Mouse (Mus musculus) megakaryocyte, embryonic 14.5 days (primary cell): ENCODE data around the gene Ogn. TPM values are rescaled to one million over a fixed set of nuclear protein-coding genes. Genes with fewer than 3 reads are reported as not detected.
A peak's percentile ranks its signal among the peaks of the same experiment; 100 is the strongest.

Experiments used
- H3K27me3 ChIP-seq: replicated peaks from 2 replicates; pipeline ENCODE3; 2012; ENCODE audit warnings: inconsistent platforms
- H3K36me3 ChIP-seq: replicated peaks from 2 replicates; pipeline ENCODE3; 2012; ENCODE audit warnings: low read length, inconsistent platforms, mixed read lengths
- H3K4me1 ChIP-seq: 2 replicates; pipeline ENCODE4 v1.6.1; 2012; ENCODE audit warnings: inconsistent platforms
- H3K4me3 ChIP-seq: replicated peaks from 2 replicates; pipeline ENCODE3; 2012; ENCODE audit warnings: moderate library complexity, mild to moderate bottlenecking, inconsistent platforms
- H3K9me3 ChIP-seq: 2 replicates; pipeline ENCODE4 v1.6.1; 2012; ENCODE audit warnings: inconsistent platforms
- FLI1 ChIP-seq: IDR thresholded peaks from 2 replicates; pipeline ENCODE4 v1.6.1; 2012; ENCODE audit warnings: low read length, inconsistent platforms, mixed read lengths
- GATA1 ChIP-seq: IDR thresholded peaks from 3 replicates; pipeline ENCODE4 v1.6.1; 2012; ENCODE audit warnings: mixed read lengths, low read length, inconsistent platforms, borderline replicate concordance
- polyA plus RNA-seq: library from polyadenylated mRNA; stranded (reverse); fragments of >175 nt; gene quantifications from 2 replicates; pipeline ENCODE4 v1.2.3, GENCODE M21; 2012; ENCODE audit warnings: low replicate concordance; ENCODE audit not compliant: insufficient read depth

The Ogn gene
- not detected in 2 replicates for polyA plus RNA-seq

DNA sequence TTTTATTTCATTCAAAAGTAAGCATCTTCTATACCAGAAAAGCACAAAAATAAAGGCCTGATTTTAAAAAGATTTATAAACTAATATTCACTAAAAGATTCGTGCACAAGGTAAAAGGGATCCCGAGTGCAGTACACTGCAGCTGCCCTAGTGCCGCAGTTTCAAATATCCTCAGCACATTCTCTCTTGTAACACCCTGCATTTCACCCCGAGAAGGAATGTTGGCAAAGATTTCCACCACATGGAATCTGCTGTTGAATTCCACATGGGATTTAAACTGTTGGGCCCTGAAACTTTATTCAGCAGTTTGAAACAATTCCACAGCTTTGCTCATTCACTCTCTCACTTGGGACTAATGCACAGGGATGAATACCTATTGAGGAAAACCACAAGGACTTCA lies at the start of gene Ogn:
Gene Ogn (plus strand): TSS at position 333 of the 400 bp plus-strand sequence.
- Histone ChIP-seq H3K4me3 (no peak within 1 kb of the TSS), H3K9me3 (no peaks in the 10 kb centered on the region), H3K36me3 (no peaks in the 10 kb centered on the region), H3K27me3 (no peaks in the 10 kb centered on the region), H3K4me1 (peaks cover 8% of the 10 kb centered on the region; the same call in 1 of the 2 replicates)
- TF ChIP-seq GATA1 (no peak), FLI1 (no peak)

GRCm38 (mm10) chr13:49559185-49559584 lies 48.7 kb upstream of the Ogn start:
- no peak for TF ChIP-seq FLI1
- TF ChIP-seq GATA1, result no peak
- no peak overlapping the region for H3K4me3 ChIP-seq
- H3K9me3 ChIP-seq, result no peaks in the 10 kb centered on the region
- no peaks in the 10 kb centered on the region for H3K27me3 ChIP-seq
- H3K4me1 ChIP-seq, result peaks cover 63% of the 10 kb centered on the region
- H3K36me3 ChIP-seq, result no peaks in the 10 kb centered on the region

- no peaks in the 10 kb centered on the region for H3K9me3 ChIP-seq
- TF ChIP-seq FLI1, result no peak
- TF ChIP-seq GATA1, result peak; percentile 49; the same call in 1 of the 3 replicates
- peak overlapping the region; percentile 67 for H3K4me3 ChIP-seq
- H3K27me3 ChIP-seq, result no peaks in the 10 kb centered on the region
- peaks cover 75% of the 10 kb centered on the region for H3K4me1 ChIP-seq
- H3K36me3 ChIP-seq, result no peaks in the 10 kb centered on the region
Measured at GRCm38 (mm10) chr13:49560886-49561285, 47.0 kb upstream of the Ogn start.

DNA sequence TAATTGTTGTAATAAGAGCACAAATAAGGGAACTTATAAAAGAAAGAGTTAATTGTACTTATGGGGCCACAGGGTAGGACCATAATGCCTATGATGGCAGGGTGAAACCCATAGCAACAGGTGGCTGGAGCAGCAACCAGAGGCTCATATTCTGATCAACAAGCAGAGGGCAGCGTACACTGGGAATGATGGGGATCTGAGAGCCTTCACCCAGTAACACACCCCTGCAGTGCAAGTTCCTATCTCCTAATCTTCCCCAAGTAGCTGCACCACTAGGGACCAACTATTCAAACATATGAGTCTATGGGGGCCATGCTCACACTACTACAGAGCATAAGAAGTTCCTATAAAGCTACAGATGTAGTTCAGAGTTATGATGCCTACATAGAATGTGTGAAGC lies 43.5 kb upstream of the Ogn start:
- no peaks in the 10 kb centered on the region for H3K36me3 ChIP-seq
- peaks cover 60% of the 10 kb centered on the region for H3K4me1 ChIP-seq
- no peak overlapping the region for H3K4me3 ChIP-seq
- H3K9me3 ChIP-seq, result no peaks in the 10 kb centered on the region
- H3K27me3 ChIP-seq, result no peaks in the 10 kb centered on the region
- no peak for TF ChIP-seq GATA1
- TF ChIP-seq FLI1, result no peak

DNA sequence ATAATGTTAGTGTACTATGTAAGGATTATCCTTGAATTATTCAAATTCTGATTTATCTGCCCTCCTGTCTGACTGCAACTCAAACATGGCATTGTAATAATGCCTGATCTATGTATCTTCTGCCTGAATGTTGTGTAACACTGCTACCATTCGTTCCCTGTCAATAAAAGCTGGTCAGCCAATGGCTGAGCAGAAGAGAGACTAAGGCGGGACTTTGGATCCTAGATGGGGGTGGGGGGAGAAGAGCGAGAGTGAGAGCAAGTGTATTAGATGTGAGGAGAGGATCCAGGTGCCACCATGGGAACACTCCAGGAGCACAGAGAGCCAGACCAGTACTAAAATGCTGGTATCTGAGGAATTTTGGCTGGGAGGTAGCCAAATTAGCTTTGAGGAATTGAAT lies 37.5 kb upstream of the Ogn start:
- Histone ChIP-seq H3K27me3 (no peaks in the 10 kb centered on the region), H3K4me1 (peaks cover 34% of the 10 kb centered on the region), H3K9me3 (no peaks in the 10 kb centered on the region), H3K36me3 (no peaks in the 10 kb centered on the region), H3K4me3 (no peak overlapping the region)
- TF ChIP-seq GATA1 (no peak), FLI1 (no peak)

DNA sequence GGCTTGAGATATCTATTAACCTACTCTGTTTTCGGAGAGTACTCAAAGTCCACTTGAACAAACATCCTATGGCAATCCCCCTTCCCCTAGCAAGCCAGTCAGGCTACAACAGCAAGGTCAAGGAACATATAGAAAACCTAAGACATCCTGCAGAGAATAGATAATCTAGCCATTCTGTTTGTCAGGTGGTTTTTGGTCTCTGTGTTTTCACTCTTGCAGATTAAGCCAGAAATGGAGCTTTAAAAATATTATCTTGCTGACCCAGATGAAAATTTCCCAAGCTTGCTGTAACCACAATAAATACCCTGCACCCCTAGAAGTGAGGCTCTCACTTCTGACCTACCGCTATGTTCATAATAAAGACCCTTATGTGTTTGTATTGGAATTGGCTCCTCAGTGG lies 36.4 kb upstream of the Ogn start:
- Histone ChIP-seq H3K27me3 (no peaks in the 10 kb centered on the region), H3K4me3 (no peak overlapping the region), H3K9me3 (no peaks in the 10 kb centered on the region), H3K36me3 (no peaks in the 10 kb centered on the region), H3K4me1 (peaks cover 31% of the 10 kb centered on the region)
- TF ChIP-seq GATA1 (no peak), FLI1 (no peak)

DNA sequence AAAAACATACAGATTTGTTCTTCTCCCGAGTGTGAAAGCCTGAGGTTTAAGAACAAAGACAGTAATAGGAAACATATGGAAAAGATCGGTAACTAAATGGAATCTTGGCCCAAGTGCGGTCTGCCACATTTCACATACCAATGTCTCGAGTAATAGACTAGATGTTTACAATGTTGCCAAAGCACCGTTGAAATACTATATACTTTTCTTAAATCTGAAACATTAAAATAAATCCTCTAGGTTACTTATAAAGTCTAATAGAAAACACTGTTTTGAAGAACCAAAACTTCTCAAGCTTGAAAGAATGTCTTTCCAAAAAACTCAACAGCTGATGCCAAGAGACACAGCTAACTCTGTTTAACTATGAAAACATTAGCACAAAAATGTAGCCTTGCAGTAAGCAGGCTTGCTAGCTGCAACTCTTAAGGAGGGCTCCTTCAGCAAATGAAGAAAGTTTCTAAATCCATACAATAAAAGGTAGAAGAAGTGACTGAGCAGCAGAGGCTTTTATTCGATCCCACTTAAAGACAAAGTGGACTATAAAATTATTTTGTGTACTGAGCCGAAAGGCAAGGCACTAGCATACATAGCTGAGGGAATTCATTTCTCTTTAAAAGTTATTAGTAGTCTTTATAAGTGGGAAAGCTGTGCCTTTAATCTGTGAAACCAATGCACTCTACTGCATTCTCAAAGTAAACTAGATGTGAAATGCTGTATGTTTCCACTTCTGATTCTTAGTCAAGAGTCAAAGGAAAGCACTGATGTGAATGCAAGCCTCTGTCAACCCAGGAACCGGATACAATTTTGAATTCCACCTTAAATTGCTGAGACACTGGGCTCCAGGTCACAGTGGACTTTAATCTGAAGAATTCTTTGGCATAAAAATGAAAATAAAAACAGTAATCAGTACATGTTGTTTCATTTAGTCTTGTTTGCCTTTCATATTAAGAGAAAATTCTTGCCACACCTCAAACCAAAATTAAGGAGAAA lies 26.0 kb upstream of the Ogn start, which contains the start of gene Omd:
Gene Omd (plus strand): TSS at position 922 of the 990 bp plus-strand sequence.
- H3K9me3 ChIP-seq, result no peaks in the 10 kb centered on the region
- no peaks in the 10 kb centered on the region for H3K36me3 ChIP-seq
- H3K4me3 ChIP-seq, result no peak within 1 kb of the TSS
- no peaks in the 10 kb centered on the region for H3K27me3 ChIP-seq
- H3K4me1 ChIP-seq, result peaks cover 33% of the 10 kb centered on the region
- TF ChIP-seq FLI1 (no peak), GATA1 (no peak)

DNA sequence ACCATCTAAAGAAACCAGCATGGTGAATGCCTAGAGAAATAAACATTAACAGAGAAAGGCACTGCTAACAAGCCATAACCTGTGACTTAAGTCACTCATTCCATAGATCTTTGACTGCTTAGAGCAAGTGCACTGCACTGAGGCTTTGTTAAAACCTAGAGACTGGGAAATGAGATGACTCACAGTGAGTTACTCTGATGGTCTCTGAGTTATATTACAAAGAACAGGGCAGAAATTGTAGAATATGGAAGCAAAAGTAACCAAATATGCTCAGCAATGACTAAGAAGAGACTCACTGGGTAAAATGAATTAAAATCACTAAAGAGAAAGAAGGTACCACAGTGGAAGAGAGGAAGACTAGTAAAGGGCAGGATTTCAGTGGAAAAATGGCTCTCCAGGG lies 24.0 kb upstream of the Ogn start:
- Histone ChIP-seq H3K9me3 (no peaks in the 10 kb centered on the region), H3K4me1 (peaks cover 39% of the 10 kb centered on the region), H3K4me3 (no peak overlapping the region), H3K36me3 (no peaks in the 10 kb centered on the region), H3K27me3 (no peaks in the 10 kb centered on the region)
- TF ChIP-seq GATA1 (no peak), FLI1 (no peak)

DNA sequence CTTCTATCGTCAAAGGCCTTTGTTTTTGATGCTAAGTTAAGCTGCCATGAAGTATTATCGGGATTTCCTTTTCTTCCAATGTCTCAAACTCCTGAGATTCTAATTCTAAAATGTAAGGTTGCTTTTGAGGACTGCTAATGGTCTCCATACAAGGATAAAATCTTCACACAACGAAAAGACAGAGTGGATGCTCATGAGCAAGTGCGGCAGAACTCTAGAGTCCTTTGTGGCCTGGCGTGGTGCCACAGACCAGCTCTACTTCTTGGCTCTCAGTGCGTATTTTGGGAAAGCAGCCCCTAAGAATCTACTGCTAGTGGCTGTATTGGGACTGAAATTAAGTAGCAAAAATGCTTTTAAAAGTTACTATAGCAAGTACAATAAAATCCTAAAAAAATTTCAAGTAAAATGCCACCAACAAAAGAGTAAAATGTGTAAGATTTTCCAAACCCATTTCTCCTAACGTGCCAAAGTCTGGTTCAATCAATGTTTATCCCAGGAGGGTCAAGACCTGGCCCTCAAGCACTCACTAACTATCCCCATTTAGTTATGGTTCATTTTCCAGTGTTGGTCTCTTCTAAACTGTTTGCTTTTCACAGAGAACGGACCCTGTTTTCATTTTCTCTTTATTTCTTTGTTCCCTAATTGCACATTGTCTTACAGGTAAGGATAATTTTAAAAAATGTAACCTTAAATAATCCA lies 23.4 kb upstream of the Ogn start:
- H3K27me3 ChIP-seq, result no peaks in the 10 kb centered on the region
- no peaks in the 10 kb centered on the region for H3K36me3 ChIP-seq
- H3K9me3 ChIP-seq, result no peaks in the 10 kb centered on the region
- H3K4me1 ChIP-seq, result peaks cover 39% of the 10 kb centered on the region
- TF ChIP-seq FLI1 (no peak), GATA1 (no peak)
- no peak overlapping the region for H3K4me3 ChIP-seq
